Mouse (Mus musculus) erythroblast, adult 5-6 weeks (primary cell): ENCODE results near the gene Fam229b. TPM values are rescaled to one million over a fixed set of nuclear protein-coding genes. Genes with fewer than 3 reads are reported as not detected.

ENCODE experiments used
- ATAC-seq: replicated peaks from 2 replicates; pipeline ENCODE4 v1.8.0; 2016; ENCODE audit warnings: moderate number of reproducible peaks, mild to moderate bottlenecking, moderate TSS enrichment, inconsistent platforms; ENCODE audit not compliant: poor library complexity, low FRiP score, severe bottlenecking
- total RNA-seq, 2 experiments: library from RNA; stranded (forward) in 1 of 2; stranded (reverse) in 1 of 2; fragments of 150-400 nt in 1 of 2; fragments of 200-764, 138-1000 nt in 1 of 2; gene quantifications; 2 replicates each; pipeline versions ENCODE4 v1.2.3 to v1.2.4; 2015 to 2017; ENCODE audit warnings: low replicate concordance in 2 of 2

Gene Fam229b
- total RNA-seq (2015; ENCODE audit: low replicate concordance) (not detected in 2 replicates), total RNA-seq (2017; ENCODE audit: low replicate concordance) (not detected in 2 replicates)

DNA sequence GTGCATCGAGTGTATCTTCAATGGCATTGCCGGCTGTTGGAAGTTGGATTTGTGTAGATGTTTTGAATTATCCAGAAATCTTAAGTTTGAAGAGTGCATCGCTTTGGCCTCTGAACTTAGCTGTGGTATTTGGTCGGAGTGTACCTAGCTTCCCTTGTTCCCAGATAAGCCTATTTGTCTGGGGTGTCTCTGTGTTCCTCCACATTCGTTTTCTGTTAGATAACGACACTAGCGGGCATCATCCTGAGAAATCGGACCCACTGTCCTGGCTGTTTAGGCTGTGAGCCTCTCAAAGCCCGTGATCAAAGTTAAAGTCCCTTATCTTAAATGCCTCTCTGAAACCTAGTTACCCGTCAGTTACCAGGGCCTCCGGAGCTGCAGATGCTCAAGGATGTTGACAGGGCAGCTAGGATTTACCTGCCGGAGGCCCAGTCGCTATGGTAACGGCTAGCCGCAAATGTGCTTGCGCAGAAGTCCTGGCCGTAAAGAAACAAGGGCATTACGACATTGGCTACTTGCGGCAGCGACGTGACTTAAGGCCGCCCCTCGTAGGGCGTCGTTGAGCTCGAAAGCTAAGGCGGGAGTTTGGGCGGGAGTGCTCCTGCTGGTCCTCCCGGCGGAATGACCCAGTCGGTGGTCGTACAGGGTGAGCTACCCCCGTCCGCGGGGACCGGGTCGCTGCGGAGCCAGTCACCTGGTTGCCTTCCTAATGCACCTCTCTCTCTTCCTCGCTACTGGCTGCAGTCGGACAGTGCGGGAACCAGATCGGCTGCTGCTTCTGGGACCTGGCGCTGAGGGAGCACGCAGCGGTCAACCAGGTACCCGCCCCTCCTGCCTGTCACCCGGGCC is at the start of gene Fam229b, which contains the start of gene Tube1:
Gene Fam229b, minus strand, starts transcription at position 453 of the 849 bp plus-strand sequence.
Gene Tube1, plus strand, starts transcription at position 515 of the 849 bp plus-strand sequence.
- ATAC-seq: peak; percentile 93

DNA sequence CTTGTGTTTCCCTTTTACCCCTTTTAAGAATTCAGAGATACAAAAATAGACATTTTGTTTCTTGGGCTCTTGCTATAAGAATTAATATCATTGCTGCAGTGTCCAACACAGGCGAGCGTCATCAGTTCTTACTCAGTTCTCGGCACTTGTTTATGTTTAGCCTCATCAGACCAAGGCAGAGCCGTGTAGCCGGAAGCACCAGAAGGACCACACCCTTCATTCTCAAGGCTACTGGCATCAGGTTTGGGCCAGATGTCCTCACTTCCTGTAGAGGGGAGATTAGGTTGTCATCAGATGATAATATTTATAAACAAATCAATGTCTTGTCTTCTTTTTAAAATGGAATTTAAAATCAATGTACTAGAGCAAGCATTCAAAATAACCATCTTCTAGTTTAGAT is 43.3 kb upstream of the Fam229b start:
- ATAC-seq: no peak

DNA sequence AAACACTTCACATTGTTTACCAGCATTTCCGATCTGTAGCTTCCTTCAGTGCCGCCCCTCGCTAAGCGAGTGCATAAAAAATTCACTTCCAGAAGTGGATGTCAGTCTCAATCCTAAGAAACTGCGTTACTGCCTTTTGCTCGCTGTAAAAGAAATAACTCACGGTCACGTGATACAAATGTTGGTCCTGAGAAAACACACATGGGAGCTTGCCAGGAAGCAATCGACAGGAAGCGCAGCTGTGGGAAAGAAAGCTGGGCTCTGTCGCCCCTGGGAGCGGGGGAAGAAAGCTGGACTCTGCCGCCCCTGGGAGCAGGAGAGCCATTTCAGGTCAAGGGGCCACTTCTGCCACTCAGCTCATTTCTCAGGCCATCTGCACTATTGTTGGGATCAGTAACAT is 39.4 kb upstream of the Fam229b start:
- no peak for ATAC-seq

DNA sequence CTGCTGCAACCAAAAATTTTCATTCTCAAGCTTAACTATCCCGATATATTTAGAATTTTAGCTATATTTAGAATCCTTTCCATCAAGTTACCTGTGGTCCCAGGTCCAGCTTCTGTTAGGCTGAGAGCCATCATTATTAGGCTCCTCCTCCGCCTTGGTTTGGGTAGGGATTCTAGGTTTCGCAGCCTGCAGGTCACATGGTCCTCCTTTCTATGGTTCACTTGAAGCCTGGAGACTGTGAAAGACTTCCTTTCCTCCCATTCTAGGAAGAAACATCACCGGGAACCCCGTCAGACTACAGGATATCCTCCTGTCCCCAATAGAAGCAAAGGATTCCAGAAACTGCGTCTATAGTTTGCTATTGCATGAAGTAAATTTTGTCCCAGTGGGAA is 38.8 kb upstream of the Fam229b start:
- no peak for ATAC-seq

DNA sequence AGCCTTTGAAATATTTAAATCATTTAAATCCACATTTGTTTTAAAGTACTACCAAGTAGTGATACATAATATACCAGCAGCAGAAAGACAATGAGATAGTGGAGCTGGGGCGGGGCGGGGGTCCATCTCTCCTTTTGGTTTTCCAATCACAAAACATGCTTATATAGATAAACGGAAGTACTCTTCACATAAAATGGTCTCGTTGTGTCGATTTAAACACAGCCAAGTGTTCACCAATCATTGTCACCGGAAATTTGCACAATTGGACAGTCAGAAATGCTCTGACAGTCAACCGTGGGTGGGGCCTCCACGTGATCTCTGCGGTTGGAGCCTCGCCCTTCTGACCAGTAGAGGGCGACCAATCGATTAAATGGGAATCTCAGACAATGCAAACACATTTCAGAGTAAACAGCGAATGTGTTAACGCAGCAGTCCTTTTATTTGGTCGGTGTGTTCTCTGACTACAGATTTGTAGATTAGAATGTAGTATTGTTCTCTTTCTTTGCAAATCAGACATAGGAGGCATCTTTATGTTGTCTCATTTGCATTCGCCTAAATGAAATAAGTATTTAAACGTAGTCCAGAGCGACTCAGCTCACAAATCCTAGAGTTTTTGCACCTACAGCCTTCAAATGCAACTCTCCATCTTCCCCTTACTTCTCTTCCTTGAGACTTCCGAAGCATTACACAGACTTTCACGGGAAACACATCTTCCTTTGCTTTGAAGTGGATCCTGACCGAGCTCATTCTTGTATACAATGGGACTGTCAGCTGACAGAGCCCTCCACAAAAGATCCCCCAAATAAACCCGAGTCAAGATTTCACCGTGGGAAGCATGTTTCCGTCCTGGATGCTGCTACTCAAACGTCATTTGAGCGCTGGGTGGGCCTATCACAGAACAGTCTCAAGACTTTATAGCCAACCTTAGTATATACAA is 38.2 kb upstream of the Fam229b start:
- peak; percentile 67 for ATAC-seq

DNA sequence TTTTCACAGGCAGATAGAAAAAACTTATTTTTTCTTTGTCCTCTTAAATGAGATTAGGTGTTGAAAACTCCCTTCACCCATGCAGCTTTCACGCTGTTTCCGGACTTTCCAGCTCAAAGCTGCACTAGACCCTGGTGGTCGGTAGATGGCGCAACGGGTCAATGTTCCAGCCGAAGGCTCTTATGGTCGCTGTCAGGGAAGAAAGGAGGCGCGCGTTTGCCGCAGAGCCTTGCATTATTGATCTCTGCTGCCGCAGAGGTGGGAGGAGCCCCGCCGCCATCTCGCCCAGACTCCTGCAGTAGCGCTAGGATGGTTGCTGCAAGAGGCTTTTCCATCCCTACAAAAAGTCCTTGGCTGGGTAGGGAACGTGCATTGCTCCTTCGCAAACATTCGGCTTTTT is 37.4 kb upstream of the Fam229b start:
- peak; percentile 83 for ATAC-seq

DNA sequence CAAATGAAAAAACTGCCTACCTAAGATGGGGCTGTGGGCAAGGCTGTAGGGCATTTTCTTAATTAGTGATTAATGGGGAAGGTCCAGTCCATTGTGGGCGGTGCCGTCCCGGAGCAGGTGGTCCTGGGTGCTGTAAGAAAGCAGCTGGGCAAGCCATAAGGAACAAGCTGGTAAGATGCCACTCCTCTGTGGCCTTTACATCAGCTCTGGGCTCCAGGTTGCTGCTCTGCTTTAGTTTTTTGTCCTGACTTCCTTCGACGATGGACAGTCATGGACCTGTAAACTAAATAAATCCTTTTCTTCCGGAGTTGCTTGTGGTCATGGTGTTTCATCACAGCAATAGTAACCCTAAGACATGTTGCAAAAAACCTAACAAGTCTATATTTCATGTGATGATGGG is 37.0 kb upstream of the Fam229b start:
- no peak for ATAC-seq

DNA sequence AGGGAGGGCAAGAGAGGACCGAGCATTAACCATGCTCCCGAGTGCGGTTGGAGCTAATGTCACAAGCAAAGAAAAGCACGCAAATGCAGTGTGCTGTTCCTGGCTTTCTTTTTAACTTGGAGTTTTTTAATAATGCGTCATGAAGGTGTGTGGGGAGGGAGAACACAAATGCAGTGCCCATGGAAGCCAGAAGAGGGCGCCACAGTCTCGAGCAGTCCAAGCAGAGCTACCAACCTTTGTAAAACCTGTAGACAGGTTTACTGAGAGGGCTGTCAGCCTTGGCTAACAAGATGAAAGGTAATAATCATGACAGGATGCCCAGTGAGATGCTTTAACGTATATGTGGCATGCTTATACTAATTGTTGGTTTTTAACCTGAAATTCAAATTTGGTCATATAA is 36.5 kb upstream of the Fam229b start:
- no peak for ATAC-seq

DNA sequence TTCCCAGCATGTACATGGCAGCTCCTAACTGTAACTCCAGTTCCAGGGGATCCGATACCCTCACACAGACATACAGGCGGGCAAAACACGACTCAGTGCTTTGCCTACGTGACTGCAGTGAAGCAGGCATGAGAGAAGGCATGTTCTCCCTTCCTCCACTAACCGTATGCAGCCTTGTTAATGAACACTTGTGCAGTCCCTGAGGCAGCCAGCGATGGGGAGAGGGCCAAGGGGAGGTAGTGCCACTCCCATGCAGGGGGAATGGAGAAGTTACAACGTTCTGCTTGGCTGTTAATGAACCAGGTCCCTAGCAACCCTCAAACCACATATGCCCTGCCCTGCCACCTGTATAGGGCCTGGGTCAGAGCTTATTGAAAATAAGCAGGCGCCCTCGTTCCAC is 35.9 kb upstream of the Fam229b start:
- no peak for ATAC-seq

DNA sequence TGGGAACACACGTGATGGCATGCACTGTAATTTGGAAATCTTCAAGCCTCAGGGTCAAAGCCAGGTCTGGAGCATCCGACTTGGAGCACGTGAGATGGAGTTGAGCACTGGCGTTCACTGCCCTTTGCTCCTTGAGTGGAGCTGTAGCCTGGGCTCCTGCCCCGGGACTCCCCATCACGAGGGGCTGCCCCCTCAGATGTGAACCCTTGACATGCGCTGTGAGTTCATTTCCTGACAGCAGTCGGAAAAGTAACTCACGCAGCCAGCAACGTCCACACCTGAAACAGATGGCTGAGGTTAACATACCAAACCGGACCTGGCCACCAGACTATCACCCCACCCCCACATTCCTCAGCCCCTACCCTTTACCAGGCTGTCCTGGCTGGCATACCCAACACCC is 33.9 kb upstream of the Fam229b start:
- ATAC-seq: no peak

DNA sequence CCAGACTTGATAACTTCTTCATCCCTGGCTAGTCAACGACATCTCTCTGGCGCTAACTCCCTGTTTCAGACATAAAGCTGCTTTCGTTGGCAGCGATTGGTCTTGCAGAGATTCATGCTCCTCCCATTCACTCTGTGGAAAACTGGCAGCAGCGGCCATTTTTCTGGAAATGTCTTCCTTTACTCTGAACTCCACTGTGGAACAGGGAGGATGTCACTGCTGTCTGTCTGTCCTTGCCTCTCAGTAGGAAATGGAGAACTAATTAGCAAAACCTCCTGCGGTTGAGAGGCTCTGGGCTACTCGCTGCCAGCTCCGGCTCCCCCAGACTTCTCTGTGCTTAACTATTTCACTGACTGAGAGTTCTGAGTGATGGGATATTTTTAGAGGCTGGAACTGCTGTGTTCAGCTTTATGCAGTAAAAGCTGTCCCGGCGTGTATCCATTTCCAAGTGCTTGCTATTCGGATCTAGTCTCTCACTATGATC is 32.0 kb upstream of the Fam229b start:
- no peak for ATAC-seq

DNA sequence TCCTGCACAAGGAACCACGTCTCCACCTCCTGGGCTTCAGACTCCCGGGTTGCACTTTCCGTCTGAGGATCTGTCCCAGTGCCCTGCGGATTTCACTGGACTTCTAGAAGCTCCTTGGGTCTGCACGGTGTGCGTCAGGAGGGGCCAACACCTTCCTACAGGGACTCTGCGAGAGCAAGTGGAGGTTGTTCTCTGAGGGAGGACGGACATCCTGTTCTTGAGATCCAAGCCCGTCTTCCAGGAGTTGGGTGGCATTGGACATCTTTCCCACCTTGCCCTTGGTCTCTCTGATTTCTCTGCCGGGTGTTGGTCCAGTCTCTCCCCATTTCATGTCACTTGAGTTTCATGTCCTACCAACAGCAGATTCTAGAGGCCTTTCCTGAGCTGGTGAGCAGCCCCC is 30.0 kb upstream of the Fam229b start, which contains the start of gene Ccn6:
Gene Ccn6, minus strand, starts transcription at position 101 of the 400 bp plus-strand sequence.
- no peak for ATAC-seq

DNA sequence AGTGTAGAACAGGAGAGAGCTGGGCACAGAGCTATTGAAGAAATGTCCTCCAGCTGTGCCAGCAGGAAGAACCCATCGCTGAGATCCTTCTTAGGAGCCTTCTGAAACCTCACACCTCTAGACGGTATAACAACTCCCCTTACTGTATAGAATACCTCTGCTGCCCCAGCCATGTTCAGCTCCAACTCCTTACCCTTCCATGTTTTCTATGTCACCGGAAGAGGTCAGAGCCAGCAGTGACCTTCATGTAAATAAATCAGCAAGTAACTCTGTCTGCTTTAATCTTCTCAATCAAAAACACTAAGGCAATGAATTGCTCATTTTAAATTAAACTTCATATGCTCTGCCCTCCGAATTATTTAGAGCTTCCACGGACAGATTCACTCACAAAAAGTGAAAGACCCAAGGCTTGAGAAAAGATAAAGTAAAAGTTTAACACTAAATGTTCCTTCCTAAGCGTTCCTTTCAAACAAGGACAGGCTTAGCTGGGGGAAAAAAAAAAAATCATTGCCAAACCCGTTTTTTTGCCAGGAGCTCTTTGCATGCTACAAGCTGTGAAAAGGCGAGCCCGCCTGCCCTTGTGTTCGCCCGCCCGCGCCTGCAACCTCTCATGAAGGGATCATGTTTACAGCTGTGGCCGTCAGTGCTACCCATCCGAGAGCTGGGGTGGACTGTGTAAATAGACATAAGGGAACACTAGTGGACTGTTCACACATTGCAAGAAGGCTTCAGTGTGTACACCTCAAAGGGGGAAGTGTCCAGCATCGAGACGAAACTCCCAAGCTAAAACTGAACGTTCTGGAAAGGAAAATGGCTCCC is 29.2 kb upstream of the Fam229b start:
- ATAC-seq: no peak

DNA sequence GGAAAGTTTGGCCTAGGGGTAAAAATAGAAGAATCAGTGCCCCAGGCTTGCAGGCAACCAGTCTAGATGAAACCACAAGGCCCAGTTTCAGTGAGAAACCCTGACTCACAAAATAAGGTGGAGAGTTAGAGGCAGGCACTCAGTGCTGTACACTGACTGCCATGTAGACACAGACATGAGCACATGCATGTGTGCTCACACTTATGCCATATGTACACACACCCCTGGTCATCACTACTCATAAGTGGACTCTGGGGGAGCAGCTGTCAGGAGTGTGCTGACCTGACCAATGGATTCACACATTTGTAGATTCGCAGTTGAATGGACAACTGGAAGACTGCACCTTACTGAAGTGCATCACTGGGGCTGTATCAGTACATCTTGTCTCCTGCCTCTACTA is 27.7 kb upstream of the Fam229b start:
- ATAC-seq: no peak

DNA sequence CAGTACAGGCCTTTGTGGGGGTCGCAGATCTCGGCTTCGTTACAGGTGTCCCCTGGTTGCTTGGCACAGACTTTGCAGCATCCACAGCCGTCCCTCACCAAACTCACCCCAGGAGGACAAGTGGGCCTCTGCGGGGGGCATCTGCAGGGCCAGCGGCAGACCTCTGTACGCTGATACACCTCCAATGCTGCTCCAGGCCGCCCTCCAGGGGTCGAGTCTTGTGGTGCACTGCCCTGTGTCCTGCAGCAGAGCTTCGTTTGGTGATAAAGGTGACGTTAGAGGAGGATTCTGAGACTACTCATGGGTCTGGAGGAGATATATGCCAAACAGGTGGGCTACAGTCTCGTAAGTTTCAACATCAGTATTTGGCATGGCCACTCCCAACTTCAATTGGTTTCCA is 24.6 kb upstream of the Fam229b start:
- ATAC-seq: no peak

DNA sequence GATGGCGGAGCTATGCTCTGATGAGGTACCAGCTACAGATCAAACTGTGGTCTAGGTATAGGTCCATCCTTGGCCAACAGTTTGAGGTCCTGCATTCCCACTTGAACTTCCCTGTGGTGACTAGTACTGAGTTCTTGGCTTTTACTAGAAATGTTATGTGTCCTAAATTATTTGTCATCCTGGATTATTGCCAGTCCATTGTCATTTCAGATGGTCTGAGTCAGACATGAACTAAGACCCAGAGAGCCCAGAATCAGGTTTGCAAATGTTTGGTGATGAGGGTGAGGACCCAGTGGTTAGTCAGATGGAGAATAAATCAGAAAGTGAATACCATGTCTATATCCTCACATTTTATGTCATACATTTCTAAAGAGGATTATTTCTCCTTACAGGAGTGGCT is 23.6 kb upstream of the Fam229b start:
- no peak for ATAC-seq

DNA sequence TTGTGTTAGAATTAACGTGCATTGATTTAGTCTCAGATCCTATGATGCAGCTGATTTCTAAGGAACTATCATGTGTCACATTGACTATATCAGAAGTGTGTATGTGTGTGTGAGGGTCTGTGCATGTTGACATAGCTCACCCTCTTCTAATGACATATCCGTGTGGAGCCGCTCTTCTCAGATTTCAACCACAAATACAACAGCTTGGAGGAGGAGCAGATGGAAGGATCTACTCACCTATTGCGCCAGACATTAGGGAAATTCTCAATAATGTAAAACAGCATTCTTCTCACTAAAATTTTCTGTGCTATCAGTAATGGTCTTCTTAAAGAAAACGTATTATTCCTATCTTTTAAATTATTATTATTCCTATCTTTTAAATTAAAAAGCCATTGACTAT is 23.0 kb upstream of the Fam229b start:
- no peak for ATAC-seq

DNA sequence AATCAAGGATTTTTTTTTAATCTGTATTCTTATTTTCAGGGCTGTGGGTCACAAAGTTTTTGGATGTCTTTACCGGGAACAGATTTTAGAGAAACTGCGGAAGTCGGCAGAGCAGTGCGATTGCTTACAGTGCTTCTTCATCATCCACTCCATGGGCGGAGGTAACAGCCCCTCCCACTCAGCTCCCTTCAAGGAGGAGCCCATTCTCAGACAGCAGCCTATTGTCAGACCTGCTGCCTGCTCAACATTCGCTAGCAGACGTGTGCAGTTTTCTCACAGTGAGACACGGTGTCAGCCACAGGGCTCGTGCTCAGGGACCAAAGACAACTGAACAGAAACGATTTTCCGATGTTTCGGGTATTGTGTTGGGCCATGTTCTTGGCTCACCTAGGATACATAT is 8.5 kb upstream of the Fam229b start:
- no peak for ATAC-seq

DNA sequence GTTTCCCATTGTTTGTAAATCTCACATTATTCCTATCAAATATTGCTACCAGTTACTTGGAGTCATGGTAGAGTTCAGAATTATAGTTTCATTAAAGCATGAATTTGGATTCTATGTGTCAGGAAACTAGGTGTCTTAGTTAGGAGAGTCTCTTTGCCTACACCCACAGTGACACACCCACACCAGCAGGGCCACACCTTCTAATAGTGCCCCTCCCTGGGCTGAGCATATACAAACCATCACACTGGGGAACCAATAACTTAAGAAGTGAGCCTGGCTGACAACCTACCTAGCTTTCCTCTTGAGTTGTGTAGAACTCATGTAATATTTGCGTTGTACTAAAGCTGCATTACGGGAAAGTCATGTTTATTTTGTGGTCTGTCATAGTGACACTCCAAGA is 7.7 kb upstream of the Fam229b start:
- ATAC-seq: peak; percentile 57; the same call in 1 of the 2 replicates

DNA sequence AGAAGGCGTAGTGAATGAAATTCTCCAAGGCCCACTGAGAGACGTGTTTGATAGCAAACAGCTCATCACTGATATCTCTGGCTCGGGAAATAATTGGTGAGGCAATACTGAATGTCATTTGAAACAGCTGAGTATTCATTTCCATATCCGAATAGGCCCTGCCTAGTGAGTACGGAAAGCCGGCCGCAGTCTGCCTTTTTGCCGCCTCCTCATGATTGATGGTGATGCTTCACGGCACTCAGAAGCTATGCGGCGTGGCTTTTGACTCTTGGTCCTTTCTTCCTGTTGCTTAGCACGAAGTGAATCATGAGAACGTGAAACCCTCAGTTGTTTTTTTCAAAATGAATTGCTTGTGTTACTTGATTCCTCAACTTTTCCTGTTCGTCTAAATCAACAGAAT is 7.1 kb upstream of the Fam229b start:
- ATAC-seq: no peak
